Mouse (Mus musculus): Measurements from ENCODE around the gene Dido1. TPM values are rescaled to one million over a fixed set of nuclear protein-coding genes. Genes with fewer than 3 reads are reported as not detected.

Dido1 gene
- polyA plus RNA-seq, 2 experiments = 26.4 to 39.7 TPM

DNA sequence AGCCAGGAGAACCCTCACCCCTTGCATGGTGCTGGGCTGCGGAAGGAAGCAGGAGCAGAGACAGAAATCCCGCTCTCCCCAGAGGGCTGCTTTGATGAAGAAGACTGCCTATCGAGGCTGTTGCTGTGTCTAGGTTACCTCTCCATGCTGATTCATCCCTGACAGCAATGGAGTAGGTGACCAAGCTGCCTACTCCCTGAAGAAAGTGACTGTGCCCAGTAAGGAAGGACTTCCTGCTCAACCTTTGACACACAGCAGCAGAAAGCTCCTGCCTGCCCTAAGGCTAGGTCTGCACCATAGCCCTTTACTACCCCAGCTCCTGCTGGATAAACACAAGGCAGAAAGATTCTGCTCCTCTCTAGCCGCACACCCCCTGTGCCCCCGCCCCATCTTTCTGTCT is 39.1 kb upstream of the Dido1 start:
- Histone ChIP-seq H3K27me3 (ENCODE audit: control insufficient read depth, insufficient read depth, low read length) (no peaks in the 10 kb centered on the region), H3K9ac (ENCODE audit: low read depth, low read length, severe bottlenecking) (no peak overlapping the region), H3K27ac (replicated peaks; ENCODE audit: low read depth, low read length) (no peak overlapping the region), H3K4me3 (replicated peaks; ENCODE audit: low read length) (no peak overlapping the region), H3K9me3 (ENCODE audit: control insufficient read depth, low read length) (no peaks in the 10 kb centered on the region), H3K36me3 (ENCODE audit: control insufficient read depth, insufficient read depth, low read length) (no peaks in the 10 kb centered on the region), H3K4me1 (ENCODE audit: control insufficient read depth, insufficient read depth, low read length) (no peaks in the 10 kb centered on the region), H3K4me2 (replicated peaks; ENCODE audit: low read depth, low read length, severe bottlenecking) (no peak overlapping the region)
- DNase-seq (ENCODE audit: low spot score) (no peak), ATAC-seq (ENCODE audit: low FRiP score, low read depth) (no peak)
- WGBS = 46% methylated on average over 5 of the region's 5 CpGs
- TF ChIP-seq POLR2A (IDR thresholded peaks at IDR 0.05; ENCODE audit: borderline replicate concordance, extremely low read depth, insufficient read depth, insufficient read length) = no peak

DNA sequence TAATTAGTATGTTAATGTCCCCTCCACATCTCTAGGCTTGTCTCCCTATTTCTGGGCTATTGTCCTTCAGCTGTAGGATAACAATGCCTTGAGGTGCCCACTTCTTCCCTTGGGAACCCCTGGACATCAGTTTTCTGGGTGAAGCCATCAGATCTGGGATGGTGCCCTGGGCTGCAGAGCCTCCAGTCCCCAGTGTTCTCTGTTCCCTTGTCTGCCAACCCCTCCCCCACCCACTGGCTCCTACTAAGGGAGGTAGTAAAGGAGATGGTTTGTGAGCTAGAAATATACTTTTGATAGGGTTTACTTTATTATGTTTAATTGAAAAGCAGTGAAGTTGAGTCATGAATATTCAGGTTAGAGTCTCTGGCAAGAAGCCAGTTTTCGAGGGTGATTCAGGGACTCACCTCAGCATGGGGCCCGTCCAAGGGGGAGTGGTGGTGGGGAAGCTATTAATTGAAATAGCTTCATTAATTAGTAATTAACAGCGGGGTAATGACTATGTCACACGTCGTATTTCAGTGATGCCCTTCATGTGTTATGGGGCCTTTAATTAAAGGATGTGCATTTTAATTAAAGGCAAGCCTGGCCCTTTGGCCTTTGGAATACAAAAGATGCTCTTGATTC is 36.9 kb upstream of the Dido1 start:
- Histone ChIP-seq H3K27ac (replicated peaks; ENCODE audit: low read depth, low read length) (no peak overlapping the region), H3K4me1 (ENCODE audit: control insufficient read depth, insufficient read depth, low read length) (no peaks in the 10 kb centered on the region), H3K9me3 (ENCODE audit: control insufficient read depth, low read length) (no peaks in the 10 kb centered on the region), H3K27me3 (ENCODE audit: control insufficient read depth, insufficient read depth, low read length) (no peaks in the 10 kb centered on the region), H3K4me3 (replicated peaks; ENCODE audit: low read length) (no peak overlapping the region), H3K4me2 (replicated peaks; ENCODE audit: low read depth, low read length, severe bottlenecking) (no peak overlapping the region), H3K9ac (ENCODE audit: low read depth, low read length, severe bottlenecking) (no peak overlapping the region), H3K36me3 (ENCODE audit: control insufficient read depth, insufficient read depth, low read length) (no peaks in the 10 kb centered on the region)
- 34% methylated on average over 5 of the region's 5 CpGs for WGBS
- TF ChIP-seq POLR2A (IDR thresholded peaks at IDR 0.05; ENCODE audit: borderline replicate concordance, extremely low read depth, insufficient read depth, insufficient read length) = no peak
- no peak for DNase-seq (ENCODE audit: low spot score)
- ATAC-seq (ENCODE audit: low FRiP score, low read depth) = no peak

DNA sequence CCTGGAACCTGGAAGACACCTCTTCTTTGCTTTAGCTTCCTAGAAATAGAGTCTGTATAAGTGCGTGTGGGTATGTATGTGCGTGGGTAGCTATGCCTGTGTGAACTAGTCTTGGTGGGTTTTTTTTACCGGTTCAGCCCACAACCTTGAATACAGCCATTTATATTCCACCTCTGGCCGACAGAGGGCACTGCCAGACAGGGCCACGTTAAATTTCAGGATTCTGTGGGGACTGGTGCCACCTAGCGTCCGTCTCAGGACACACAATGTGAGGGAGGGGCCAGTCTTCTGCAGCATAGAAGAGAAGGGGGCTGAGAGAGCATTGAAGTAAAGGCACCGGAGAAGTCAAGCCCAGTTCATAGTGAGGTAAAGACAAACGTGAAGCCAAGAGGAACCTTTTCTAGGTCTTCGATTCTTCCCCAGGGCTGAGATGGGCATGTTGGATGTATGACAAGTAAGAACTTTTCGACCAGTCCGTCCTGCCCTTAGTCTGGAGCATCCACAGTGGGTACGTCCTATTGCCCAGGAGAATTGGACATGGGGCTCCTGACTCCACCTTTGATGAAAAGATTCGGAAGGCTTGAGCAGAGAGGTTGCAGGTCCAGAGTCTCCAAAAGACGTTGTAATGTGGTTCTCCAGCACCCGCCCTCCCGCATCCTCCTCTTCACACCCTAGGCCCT is 35.6 kb upstream of the Dido1 start:
- no peak overlapping the region for H3K4me3 ChIP-seq (replicated peaks; ENCODE audit: low read length)
- no peaks in the 10 kb centered on the region for H3K27me3 ChIP-seq (ENCODE audit: control insufficient read depth, insufficient read depth, low read length)
- 35% methylated on average over 17 of the region's 17 CpGs for whole genome bisulfite sequencing
- DNase-seq (ENCODE audit: low spot score) (peak; percentile 74), ATAC-seq (ENCODE audit: low FRiP score, low read depth) (peak; percentile 79)
- H3K9ac ChIP-seq (ENCODE audit: low read depth, low read length, severe bottlenecking) = no peak overlapping the region
- H3K36me3 ChIP-seq (ENCODE audit: control insufficient read depth, insufficient read depth, low read length) = no peaks in the 10 kb centered on the region
- no peaks in the 10 kb centered on the region for H3K4me1 ChIP-seq (ENCODE audit: control insufficient read depth, insufficient read depth, low read length)
- TF ChIP-seq POLR2A (IDR thresholded peaks at IDR 0.05; ENCODE audit: borderline replicate concordance, extremely low read depth, insufficient read depth, insufficient read length) = peak; percentile 20; the same call in 1 of the 2 replicates
- no peaks in the 10 kb centered on the region for H3K9me3 ChIP-seq (ENCODE audit: control insufficient read depth, low read length)
- H3K27ac ChIP-seq (replicated peaks; ENCODE audit: low read depth, low read length) = no peak overlapping the region
- H3K4me2 ChIP-seq (replicated peaks; ENCODE audit: low read depth, low read length, severe bottlenecking) = no peak overlapping the region

DNA sequence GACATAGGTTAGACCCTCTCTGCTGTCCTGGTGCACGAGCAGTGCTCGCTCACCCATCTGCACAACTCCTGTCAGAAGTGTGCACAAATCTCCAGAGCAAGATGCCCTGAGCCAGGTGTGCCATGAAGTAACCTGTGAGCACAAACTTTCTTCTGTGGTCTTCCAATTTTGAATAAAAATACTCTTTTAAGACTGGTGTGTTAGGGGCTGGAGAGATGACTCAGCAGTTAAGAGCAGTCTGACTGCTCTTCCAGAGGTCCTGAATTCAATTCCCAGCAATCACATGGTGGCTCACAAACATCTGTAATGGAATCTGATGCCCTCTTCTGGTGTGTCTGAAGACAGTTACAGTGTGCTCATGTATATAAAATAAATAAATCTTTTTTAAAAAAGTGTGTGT is 33.5 kb upstream of the Dido1 start:
- no peaks in the 10 kb centered on the region for H3K36me3 ChIP-seq (ENCODE audit: control insufficient read depth, insufficient read depth, low read length)
- no peaks in the 10 kb centered on the region for H3K4me1 ChIP-seq (ENCODE audit: control insufficient read depth, insufficient read depth, low read length)
- DNase-seq (ENCODE audit: low spot score) (no peak), ATAC-seq (ENCODE audit: low FRiP score, low read depth) (no peak)
- H3K9me3 ChIP-seq (ENCODE audit: control insufficient read depth, low read length) = no peaks in the 10 kb centered on the region
- no peak for TF ChIP-seq POLR2A (IDR thresholded peaks at IDR 0.05; ENCODE audit: borderline replicate concordance, extremely low read depth, insufficient read depth, insufficient read length)
- no peak overlapping the region for H3K4me2 ChIP-seq (replicated peaks; ENCODE audit: low read depth, low read length, severe bottlenecking)
- H3K27me3 ChIP-seq (ENCODE audit: control insufficient read depth, insufficient read depth, low read length) = no peaks in the 10 kb centered on the region
- H3K4me3 ChIP-seq (replicated peaks; ENCODE audit: low read length) = no peak overlapping the region
- H3K27ac ChIP-seq (replicated peaks; ENCODE audit: low read depth, low read length) = no peak overlapping the region
- H3K9ac ChIP-seq (ENCODE audit: low read depth, low read length, severe bottlenecking) = no peak overlapping the region
- WGBS = 90% methylated on average over 2 of the region's 2 CpGs

DNA sequence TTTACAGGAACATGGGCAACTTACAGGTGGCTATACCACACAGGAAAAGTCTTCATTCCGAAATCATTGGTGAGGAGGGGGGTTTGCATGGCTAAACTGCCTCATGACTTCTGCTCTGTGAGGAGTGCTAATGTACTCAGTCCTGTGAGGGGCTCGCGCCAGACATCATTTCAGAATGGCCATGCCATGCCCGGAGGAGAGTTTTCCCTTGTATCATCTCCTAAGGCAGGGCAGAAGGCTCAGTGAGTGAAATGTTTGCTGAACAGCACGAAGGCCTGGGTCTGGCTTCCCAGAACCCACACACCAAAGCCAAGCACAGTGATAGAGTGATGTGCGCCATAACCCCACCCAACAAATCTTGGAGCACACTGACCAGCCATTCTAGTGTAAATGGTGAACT is 33.0 kb upstream of the Dido1 start:
- no peak for ATAC-seq (ENCODE audit: low FRiP score, low read depth)
- WGBS = 82% methylated on average over 6 of the region's 6 CpGs

More for the DNA sequence above, 33.0 kb upstream of the Dido1 start:
- H3K27me3 ChIP-seq (ENCODE audit: control insufficient read depth, insufficient read depth, low read length) = no peaks in the 10 kb centered on the region
- H3K4me3 ChIP-seq (replicated peaks; ENCODE audit: low read length) = no peak overlapping the region
- no peak for DNase-seq (ENCODE audit: low spot score)
- TF ChIP-seq POLR2A (IDR thresholded peaks at IDR 0.05; ENCODE audit: borderline replicate concordance, extremely low read depth, insufficient read depth, insufficient read length) = no peak
- H3K9me3 ChIP-seq (ENCODE audit: control insufficient read depth, low read length) = no peaks in the 10 kb centered on the region
- no peak overlapping the region for H3K27ac ChIP-seq (replicated peaks; ENCODE audit: low read depth, low read length)
- no peaks in the 10 kb centered on the region for H3K4me1 ChIP-seq (ENCODE audit: control insufficient read depth, insufficient read depth, low read length)
- H3K4me2 ChIP-seq (replicated peaks; ENCODE audit: low read depth, low read length, severe bottlenecking) = no peak overlapping the region
- no peak overlapping the region for H3K9ac ChIP-seq (ENCODE audit: low read depth, low read length, severe bottlenecking)
- H3K36me3 ChIP-seq (ENCODE audit: control insufficient read depth, insufficient read depth, low read length) = no peaks in the 10 kb centered on the region
